17 mouse cellular contexts compared by ENCODE assay signal in the genomic region with DNA sequence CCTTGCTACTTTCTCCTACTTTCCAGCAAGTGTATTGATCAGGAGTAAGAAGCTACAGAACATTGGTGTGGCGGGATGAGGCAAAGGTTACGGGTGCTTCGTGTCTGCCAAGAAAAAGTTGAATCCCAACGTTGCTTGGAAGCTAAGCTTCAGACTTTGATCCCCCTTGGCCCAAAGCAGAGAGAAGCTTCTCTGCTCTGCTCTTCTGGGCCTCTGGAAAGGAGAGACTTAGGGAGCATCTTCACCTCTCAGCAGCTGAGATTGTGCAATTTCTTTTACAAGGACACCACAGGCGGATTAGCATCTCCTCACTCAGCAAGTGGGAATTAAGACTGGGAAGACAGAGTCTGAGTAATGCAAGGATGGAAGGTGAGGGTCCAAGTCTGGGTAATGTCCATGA. TPM values are rescaled to one million over a fixed set of nuclear protein-coding genes. Genes with fewer than 3 reads are reported as not detected.
A peak's percentile ranks its signal among the peaks of the same experiment; 100 is the strongest.
DNase-seq lines count a peak whose midpoint lies in the region.
"Had no signal": no experiment of that assay in that cellular context is flagged by ENCODE, and none has a peak within 500 bp of the region (broad histone marks: within the 10 kb centered on the region; RNA-seq: fewer than 3 reads in every experiment).

No protein-coding gene starts in this region.

- peak; percentile 20 for DNase-seq in gastrocnemius, postnatal 25 days
- no peak for DNase-seq in gastrocnemius, postnatal 36 days
- DNase-seq in kidney, adult 9 months = peak; percentile 79
- no peak for DNase-seq in kidney, postnatal 4 days
- DNase-seq in urinary bladder, postnatal 14 days (ENCODE audit: low spot score) = peak; percentile 13
- DNase-seq in urinary bladder, postnatal 25 days (ENCODE audit: low spot score) = no peak
- DNase-seq in ovary, postnatal 14 days (ENCODE audit: low spot score) = no peak
- no peak for DNase-seq in right cerebral cortex, postnatal 14 days
- DNase-seq: cerebellum, adult 11 months; cerebellum, adult 9-11 months; forebrain, postnatal 0 days; heart, adult 2 months; heart, postnatal 14 days; layer of hippocampus, postnatal 36 days; thymus, postnatal 25 days had no signal

- intact Hi-C loops in gastrocnemius, postnatal 36 days (cut with DNase I) = no loop called here

RNA-seq across cellular contexts. Expression of gene Phldb2, which starts 26.5 kb away (rescaled TPM):
- total RNA-seq in gastrocnemius, postnatal 25 days (2021) = 1 to 10 TPM; 9.4 to 9.9 TPM
- total RNA-seq in gastrocnemius, postnatal 36 days (2021) = 1 to 10 TPM; 6.1 to 8.1 TPM
- total RNA-seq: CH12.LX; monocyte, adult 5-6 weeks had no signal

Comparison
In these comparisons a context has a peak if more than half of its experiments do, and no peak if none do; other contexts are left out.
1. DNase-seq: peak in gastrocnemius, postnatal 25 days (single experiment), kidney, adult 9 months (single experiment) and urinary bladder, postnatal 14 days (single experiment); none in gastrocnemius, postnatal 36 days (0 of 2), kidney, postnatal 4 days (0 of 2), urinary bladder, postnatal 25 days (single experiment), ovary, postnatal 14 days (single experiment) and right cerebral cortex, postnatal 14 days (single experiment).